Mouse (Mus musculus): ENCODE data around the gene 9930104L06Rik. TPM values are rescaled to one million over a fixed set of nuclear protein-coding genes. Genes with fewer than 3 reads are reported as not detected.

The 9930104L06Rik gene
- total RNA-seq, 2 experiments from 2014 or later, result 17.8 to 23.3 TPM

GRCm38 (mm10) chr4:124989787-124990253, 53.0 kb downstream of the 9930104L06Rik start:
- DNase-seq (ENCODE audit: low spot score in 2 of 2), result no peak

- DNase-seq (ENCODE audit: low spot score in 2 of 2), result no peak
These were observed 53.5 kb downstream of the 9930104L06Rik start for GRCm38 (mm10) chr4:124990325-124990724.

Other genes starting within 250 kb of the 9930104L06Rik start
- gene Utp11, start 243.4 kb upstream of the 9930104L06Rik start, total RNA-seq (2021), result 10 to 100 TPM; 34.3 to 35.9 TPM
- gene Fhl3, start 236.3 kb upstream of the 9930104L06Rik start, total RNA-seq (2021), result 10 to 100 TPM; 15.6 to 17.3 TPM
- gene Sf3a3, start 222.3 kb upstream of the 9930104L06Rik start, total RNA-seq (2021), result 10 to 100 TPM; 58.4 to 62.7 TPM
- gene Inpp5b, start 195.2 kb upstream of the 9930104L06Rik start, total RNA-seq (2021), result 10 to 100 TPM; 25.2 to 32.0 TPM
- gene Mtf1, start 134.9 kb upstream of the 9930104L06Rik start, total RNA-seq (2021), result 10 to 100 TPM; 25.0 to 27.8 TPM
- gene Yrdc, start 86.4 kb upstream of the 9930104L06Rik start, total RNA-seq (2021), result 10 to 100 TPM; 42.2 to 42.3 TPM
- 10 to 100 TPM; 50.8 to 60.1 TPM for gene 1110065P20Rik, start 85.9 kb upstream of the 9930104L06Rik start, total RNA-seq (2021)
- 1 to 10 TPM; 7.3 to 7.6 TPM for gene Maneal, start 74.9 kb upstream of the 9930104L06Rik start, total RNA-seq (2021)
- gene Epha10, start 56.1 kb upstream of the 9930104L06Rik start, total RNA-seq (2021), result 10 to 100 TPM; 10.2 to 11.2 TPM
- 10 to 100 TPM; 25.6 to 31.5 TPM for gene Cdca8, start 2.3 kb downstream of the 9930104L06Rik start, total RNA-seq (2021)
- gene Rspo1, start 49.4 kb downstream of the 9930104L06Rik start, total RNA-seq (2021), result 1 to 10 TPM; 6.7 to 9.7 TPM
- 10 to 100 TPM; 79.6 to 81.6 TPM for gene Gnl2, start 79.5 kb downstream of the 9930104L06Rik start, total RNA-seq (2021)
- gene Dnali1, start 128.7 kb downstream of the 9930104L06Rik start, total RNA-seq (2021), result not detected
- gene Snip1, start 129.6 kb downstream of the 9930104L06Rik start, total RNA-seq (2021), result 10 to 100 TPM; 21.2 to 22.2 TPM
- 10 to 100 TPM; 43.1 to 45.4 TPM for gene Meaf6, start 148.1 kb downstream of the 9930104L06Rik start, total RNA-seq (2021)
- 1 to 10 TPM; 7.1 to 8.8 TPM for gene Zc3h12a, start 190.8 kb downstream of the 9930104L06Rik start, total RNA-seq (2021)